Comparison of ENCODE assay signal across 13 mouse cellular contexts in genomic region chr5:138138585-138138984, GRCm38 (mm10).
"Had no signal": no experiment of that assay in that cellular context is flagged by ENCODE, and none has a peak within 500 bp of the region (broad histone marks: within the 10 kb centered on the region; RNA-seq: fewer than 3 reads in every experiment).

No protein-coding gene starts in this region.

- H3K27me3 ChIP-seq: megakaryocyte, embryonic 14.5 days; midbrain, embryonic 13.5 days; neural tube, embryonic 13.5 days; stomach, embryonic 15.5 days had no signal

- ATAC-seq: midbrain, embryonic 13.5 days had no signal

- H3K4me2 ChIP-seq: liver, embryonic 11.5 days; midbrain, embryonic 13.5 days; neural tube, embryonic 13.5 days; stomach, embryonic 15.5 days had no signal

- H3K4me1 ChIP-seq: midbrain, embryonic 10.5 days; midbrain, embryonic 13.5 days; neural tube, embryonic 13.5 days; stomach, embryonic 15.5 days had no signal

- H3K9me3 ChIP-seq: megakaryocyte, embryonic 14.5 days; midbrain, embryonic 10.5 days; midbrain, embryonic 13.5 days; neural tube, embryonic 13.5 days; stomach, embryonic 15.5 days had no signal

- H3K9ac ChIP-seq: liver, embryonic 14.5 days; midbrain, embryonic 13.5 days; neural tube, embryonic 13.5 days; stomach, embryonic 15.5 days had no signal

- H3K27ac ChIP-seq: left cerebral cortex, adult 2 months; liver, embryonic 14.5 days; midbrain, embryonic 10.5 days; midbrain, embryonic 13.5 days; neural tube, embryonic 13.5 days; stomach, embryonic 15.5 days had no signal

- H3K4me3 ChIP-seq: left cerebral cortex, adult 2 months; megakaryocyte, embryonic 14.5 days; midbrain, embryonic 10.5 days; midbrain, embryonic 13.5 days; myocyte; neural tube, embryonic 13.5 days; stomach, embryonic 15.5 days had no signal

- DNase-seq: layer of hippocampus, postnatal 36 days; lung, adult 2 months; right cerebral cortex, postnatal 25 days; thymus, postnatal 36 days had no signal
